Mouse (Mus musculus): Measurements from ENCODE around the gene Irx5.

DNA sequence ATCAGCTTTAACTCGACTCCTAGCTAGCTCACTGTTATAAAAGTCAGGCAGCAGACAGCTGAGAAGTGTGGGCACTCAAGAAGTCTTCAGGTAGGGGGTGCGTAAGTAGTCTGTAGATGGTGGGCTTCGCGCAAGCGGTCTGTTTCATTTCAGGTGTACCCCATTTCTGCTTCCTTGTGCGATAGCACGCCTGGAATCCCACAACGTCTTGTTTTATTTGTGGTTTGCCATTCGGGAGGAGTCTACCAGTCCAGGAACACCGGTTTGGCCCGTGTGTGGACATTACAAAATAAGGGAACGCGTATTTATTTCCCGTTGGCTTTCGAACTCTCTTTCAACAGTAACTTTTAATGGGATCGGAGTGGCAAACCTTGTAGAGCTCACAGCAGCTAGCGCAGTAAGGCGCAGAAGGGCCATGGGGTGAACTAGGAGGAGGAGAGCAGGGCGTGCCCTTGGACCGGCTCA, 7.4 kb downstream of the Irx5 start:
- TF ChIP-seq POLR2A (IDR thresholded peaks at IDR 0.05; ENCODE audit: borderline replicate concordance, extremely low read depth, insufficient read depth, insufficient read length, poor library complexity, severe bottlenecking) (no peak), CTCF (IDR thresholded peaks at IDR 0.05; ENCODE audit: borderline replicate concordance, extremely low read depth, insufficient read depth, insufficient read length) (no peak)
